Mouse (Mus musculus) heart, embryonic 10.5 days (tissue): Measurements from ENCODE around the gene Cpe. TPM values are rescaled to one million over a fixed set of nuclear protein-coding genes. Genes with fewer than 3 reads are reported as not detected.

Source experiments
- DNase-seq: peaks from one replicate; pipeline ENCODE4 v3.0.0-alpha.2; 2017; ENCODE audit warnings: low spot score
- H3K27ac ChIP-seq: fragments of 300-500 bp; sonication (generic); 2 replicates; pipeline ENCODE4 v1.5.1; 2016; ENCODE audit warnings: mild to moderate bottlenecking
- H3K27me3 ChIP-seq: fragments of 300-500 bp; sonication (generic); 2 replicates; pipeline ENCODE4 v1.6.1; 2016; ENCODE audit warnings: mild to moderate bottlenecking; ENCODE audit not compliant: poor library complexity, insufficient read depth, severe bottlenecking
- H3K36me3 ChIP-seq: fragments of 300-500 bp; sonication (generic); 2 replicates; pipeline ENCODE4 v1.6.1; 2016; ENCODE audit warnings: mild to moderate bottlenecking, moderate library complexity
- H3K4me1 ChIP-seq: fragments of 300-500 bp; sonication (generic); 2 replicates; pipeline ENCODE4 v1.6.1; 2016; ENCODE audit warnings: mild to moderate bottlenecking
- H3K4me3 ChIP-seq: fragments of 300-500 bp; sonication (generic); 2 replicates; pipeline ENCODE4 v1.5.1; 2016; ENCODE audit warnings: mild to moderate bottlenecking, moderate library complexity
- H3K9me3 ChIP-seq: fragments of 300-500 bp; sonication (generic); 2 replicates; pipeline ENCODE4 v1.6.1; 2016; ENCODE audit warnings: mild to moderate bottlenecking, moderate library complexity
- WGBS: fragments of 180-500 bp; shearing (Covaris S2); methylation state at CpG from one replicate; pipeline ENCODE4 v1.1.7; 2016; 5-methylcytosine and 5-hydroxymethylcytosine counted together
- polyA plus RNA-seq: library from polyadenylated mRNA; unstranded; fragments of >200 nt; fragmentation: Nextera tagmentation; extraction: Ambion mirVana; gene quantifications from 2 replicates; pipeline ENCODE4 v1.2.1, GENCODE M21; 2016

Gene Cpe
- polyA plus RNA-seq, 1 experiment from 2014 or later: 67.0 TPM

DNA sequence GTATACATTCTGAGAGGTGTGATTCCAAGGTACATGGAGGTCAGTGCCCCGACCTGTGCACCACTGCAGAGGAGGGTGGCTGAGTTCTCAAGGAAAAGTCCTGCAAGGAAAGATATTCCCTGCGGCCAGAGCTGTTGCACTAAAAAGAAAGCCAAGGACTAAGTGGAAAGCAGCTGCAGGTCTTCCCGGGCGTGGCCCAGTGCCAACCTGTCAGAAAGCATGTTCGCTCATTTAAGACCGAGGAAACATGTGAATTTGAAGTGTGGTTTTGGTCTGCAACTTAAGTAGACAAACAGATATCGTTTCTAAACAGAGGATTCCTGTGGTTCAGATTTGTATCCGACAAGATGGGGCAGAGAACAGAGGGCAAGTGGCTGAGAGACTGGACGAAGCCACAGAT, 117.9 kb downstream of the Cpe start:
- no peak for DNase-seq
- Histone ChIP-seq H3K36me3 (no peaks in the 10 kb centered on the region), H3K27me3 (no peaks in the 10 kb centered on the region), H3K9me3 (no peaks in the 10 kb centered on the region), H3K4me1 (peaks cover 9% of the 10 kb centered on the region; the same call in 1 of the 2 replicates), H3K27ac (no peak overlapping the region), H3K4me3 (no peak overlapping the region)
- WGBS: 88% methylated on average over 9 of the region's 9 CpGs

DNA sequence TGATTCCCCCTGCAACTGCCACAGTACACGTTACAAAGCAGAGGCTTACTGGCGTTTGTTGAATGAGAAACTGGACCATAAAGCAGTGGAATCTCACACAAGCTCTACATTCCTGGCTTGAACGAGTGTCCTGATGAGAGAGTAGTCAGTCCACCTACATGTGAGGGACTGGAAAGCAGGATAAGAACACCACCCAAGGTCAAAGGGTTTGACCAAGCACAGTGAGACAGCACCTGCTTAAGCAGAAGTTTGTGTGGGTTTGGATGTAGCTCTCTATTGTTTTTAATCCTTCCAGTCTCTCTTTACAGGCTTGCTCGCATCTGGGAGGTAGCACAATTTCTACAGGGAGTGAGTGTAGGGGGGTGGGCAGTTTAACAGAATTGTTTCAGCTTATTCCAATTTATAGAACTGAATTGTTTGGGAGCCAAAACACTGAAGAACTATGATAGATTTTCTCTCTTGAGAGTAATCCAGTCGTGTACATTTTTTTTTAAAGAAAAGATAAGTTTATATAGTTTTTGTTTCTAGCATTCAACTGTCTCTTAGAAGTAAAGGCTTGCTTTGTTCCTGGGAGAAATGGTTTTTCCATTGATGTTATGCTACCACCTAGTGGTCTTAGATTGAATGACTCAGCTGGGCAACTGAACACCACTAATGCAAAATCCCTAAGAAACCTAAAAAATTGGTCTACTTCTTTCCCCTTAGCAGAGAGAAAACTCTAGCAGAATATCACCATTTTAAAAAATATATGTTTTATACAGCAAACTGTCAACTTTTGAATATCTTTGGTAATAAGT, 144.6 kb downstream of the Cpe start:
- H3K27ac ChIP-seq: no peak overlapping the region
- no peaks in the 10 kb centered on the region for H3K9me3 ChIP-seq
- no peak overlapping the region for H3K4me3 ChIP-seq
- no peaks in the 10 kb centered on the region for H3K4me1 ChIP-seq
- 31% methylated on average over 5 of the region's 5 CpGs for WGBS
- DNase-seq: no peak
- H3K27me3 ChIP-seq: no peaks in the 10 kb centered on the region; the same call in 1 of the 2 replicates
- no peaks in the 10 kb centered on the region for H3K36me3 ChIP-seq

DNA sequence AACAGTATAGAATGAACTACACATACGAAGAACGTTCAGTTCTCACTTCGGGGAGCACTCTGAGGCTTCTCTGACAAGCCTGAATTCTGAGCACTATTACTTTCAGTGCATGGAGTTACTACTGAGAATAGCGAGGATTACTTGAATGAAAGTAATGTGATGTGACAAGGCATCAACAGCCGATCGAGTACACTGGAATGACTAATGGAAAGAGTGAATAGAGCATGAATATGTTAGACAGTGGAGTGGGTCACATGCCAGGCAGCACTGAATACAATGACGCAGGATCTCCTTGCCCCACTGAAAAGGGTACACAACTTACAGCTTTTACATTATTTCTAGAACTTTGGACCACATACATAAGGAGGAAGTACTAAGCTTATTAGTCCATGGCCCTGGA, 149.4 kb downstream of the Cpe start:
- Histone ChIP-seq H3K4me3 (no peak overlapping the region), H3K4me1 (no peaks in the 10 kb centered on the region), H3K27ac (no peak overlapping the region), H3K27me3 (no peaks in the 10 kb centered on the region; the same call in 1 of the 2 replicates), H3K9me3 (no peaks in the 10 kb centered on the region), H3K36me3 (no peaks in the 10 kb centered on the region)
- DNase-seq: no peak
- 91% methylated on average over 7 of the region's 7 CpGs for WGBS

Other genes with a start within 250 kb of the Cpe start
- gene Msmo1, start 40.7 kb upstream of the Cpe start, polyA plus RNA-seq: 105 and 111 TPM in 2 replicates
- gene Klhl2, start 157.0 kb upstream of the Cpe start, polyA plus RNA-seq: 10.0 and 11.9 TPM in 2 replicates